Mouse (Mus musculus) brain, embryonic 14.5 days (tissue): Measurements from ENCODE around the gene Ttc23.

Experiments used
- CTCF ChIP-seq: fragments of 200-500 bp; IDR thresholded peaks from 2 replicates; pipeline ENCODE4 v1.5.1; 2012; ENCODE audit warnings: inconsistent platforms, mild to moderate bottlenecking, moderate library complexity, borderline replicate concordance; ENCODE audit not compliant: insufficient read depth, insufficient read length; ENCODE audit errors: extremely low read depth
- POLR2A ChIP-seq: fragments of 200-500 bp; IDR thresholded peaks from 2 replicates; pipeline ENCODE4 v1.6.1; 2012; ENCODE audit warnings: mild to moderate bottlenecking, inconsistent platforms, borderline replicate concordance; ENCODE audit not compliant: poor library complexity, insufficient read depth, insufficient read length, severe bottlenecking; ENCODE audit errors: extremely low read depth

GRCm38 (mm10) chr7:67673656-67674055 lies 26.4 kb downstream of the Ttc23 start:
- TF ChIP-seq POLR2A (no peak), CTCF (no peak)
